Mouse (Mus musculus): ENCODE data around the gene Tff3.

DNA sequence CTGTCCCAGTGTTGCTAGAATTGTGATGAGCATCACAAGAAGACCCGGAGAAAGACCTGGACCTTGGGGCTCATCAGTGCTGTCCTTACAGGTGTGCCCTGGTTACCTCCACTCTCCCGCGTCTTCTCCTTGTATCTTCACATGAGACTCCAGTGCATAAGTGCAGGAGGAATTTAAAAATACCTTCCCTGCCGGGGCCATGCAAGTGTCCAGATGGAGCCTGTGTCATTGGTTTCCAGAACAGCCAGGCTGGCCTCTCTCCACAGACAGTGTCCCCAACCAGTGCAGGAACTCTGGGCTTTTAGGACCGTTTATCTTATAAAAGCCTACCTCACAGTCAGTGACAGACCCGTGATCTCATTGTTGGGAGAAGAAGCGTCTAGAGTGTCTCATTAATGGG, 33.9 kb downstream of the Tff3 start:
- TF ChIP-seq UBTF (IDR thresholded peaks at IDR 0.05; ENCODE audit: low read depth, low read length) (no peak), TCF12 (IDR thresholded peaks at IDR 0.05; ENCODE audit: low read depth, low read length) (no peak), E2F4 (IDR thresholded peaks at IDR 0.05; ENCODE audit: insufficient replicate concordance, low read depth, low read length) (no peak), GABPA (IDR thresholded peaks at IDR 0.05; ENCODE audit: insufficient replicate concordance, low read depth, low read length) (no peak), MAFK (IDR thresholded peaks at IDR 0.05; ENCODE audit: insufficient replicate concordance, low read length) (no peak), RCOR1 (conservative IDR thresholded peaks at IDR 0.05; ENCODE audit: low read depth, low read length) (no peak), CTCF (conservative IDR thresholded peaks at IDR 0.05 in 1 of 2, IDR thresholded peaks at IDR 0.05 in 1 of 2; ENCODE audit: low read depth in 2 of 2, low read length in 2 of 2) (no peak), CHD1 (IDR thresholded peaks at IDR 0.05; ENCODE audit: low read depth, low read length) (no peak), HCFC1 (IDR thresholded peaks at IDR 0.05; ENCODE audit: low read depth, low read length) (no peak), POLR2A (IDR thresholded peaks at IDR 0.05; ENCODE audit: low read depth, low read length) (no peak)

All from CH12.LX (cell line).